Mouse (Mus musculus): ENCODE data around the gene Gdf1.

The Gdf1 gene

DNA sequence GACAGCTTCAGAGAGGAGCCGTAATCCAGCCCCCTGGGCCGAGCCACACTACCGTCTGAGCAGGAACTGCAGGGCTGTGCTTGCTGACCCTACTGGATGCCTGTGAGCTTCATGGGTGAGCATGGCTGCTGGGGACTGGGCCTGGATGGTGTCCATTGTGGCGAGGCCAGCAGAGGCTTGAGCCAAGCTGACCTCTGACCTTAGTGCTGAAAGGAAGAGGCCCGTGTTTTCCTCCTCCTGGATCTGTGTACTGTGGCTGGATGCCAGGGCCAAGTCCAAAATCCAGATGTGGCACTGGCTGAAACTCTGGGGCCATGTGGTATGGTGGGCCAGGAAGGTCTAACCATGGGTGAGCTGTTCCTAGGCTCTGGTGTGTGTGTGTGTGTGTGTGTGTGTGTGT is 34.4 kb downstream of the Gdf1 start:
- no peak for DNase-seq (ENCODE audit: low read depth)

GRCm38 (mm10) chr8:70366588-70366987 is 37.0 kb downstream of the Gdf1 start:
- no peak for DNase-seq (ENCODE audit: low read depth)

DNA sequence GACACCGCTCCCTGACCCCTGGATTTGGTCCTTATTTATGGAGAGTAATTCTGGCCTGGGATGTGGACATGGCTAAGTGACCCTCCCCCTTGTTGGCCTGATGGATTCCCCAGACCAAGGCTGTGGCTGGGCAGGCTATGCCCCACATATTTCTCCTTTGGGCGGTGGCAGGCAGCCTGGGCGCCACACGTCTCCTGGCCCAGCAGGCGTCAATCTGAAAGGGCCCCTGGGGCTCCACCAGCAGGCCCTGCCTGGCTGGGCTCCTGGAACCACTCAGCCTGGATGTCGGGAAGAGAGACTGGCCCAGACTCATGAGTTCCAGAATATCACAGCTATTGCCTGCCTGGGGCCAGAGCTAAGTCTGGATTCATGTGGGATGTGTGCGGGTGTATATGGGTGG is 40.9 kb downstream of the Gdf1 start:
- no peak for DNase-seq (ENCODE audit: low read depth)

- no peak for DNase-seq (ENCODE audit: low read depth)
These were observed 42.3 kb downstream of the Gdf1 start for GRCm38 (mm10) chr8:70371951-70372350.

GRCm38 (mm10) chr8:70373397-70374317 is 44.0 kb downstream of the Gdf1 start, which contains the start of gene Comp:
Comp (plus strand) TSS chr8:70373558.
- no peak for DNase-seq (ENCODE audit: low read depth)

DNA sequence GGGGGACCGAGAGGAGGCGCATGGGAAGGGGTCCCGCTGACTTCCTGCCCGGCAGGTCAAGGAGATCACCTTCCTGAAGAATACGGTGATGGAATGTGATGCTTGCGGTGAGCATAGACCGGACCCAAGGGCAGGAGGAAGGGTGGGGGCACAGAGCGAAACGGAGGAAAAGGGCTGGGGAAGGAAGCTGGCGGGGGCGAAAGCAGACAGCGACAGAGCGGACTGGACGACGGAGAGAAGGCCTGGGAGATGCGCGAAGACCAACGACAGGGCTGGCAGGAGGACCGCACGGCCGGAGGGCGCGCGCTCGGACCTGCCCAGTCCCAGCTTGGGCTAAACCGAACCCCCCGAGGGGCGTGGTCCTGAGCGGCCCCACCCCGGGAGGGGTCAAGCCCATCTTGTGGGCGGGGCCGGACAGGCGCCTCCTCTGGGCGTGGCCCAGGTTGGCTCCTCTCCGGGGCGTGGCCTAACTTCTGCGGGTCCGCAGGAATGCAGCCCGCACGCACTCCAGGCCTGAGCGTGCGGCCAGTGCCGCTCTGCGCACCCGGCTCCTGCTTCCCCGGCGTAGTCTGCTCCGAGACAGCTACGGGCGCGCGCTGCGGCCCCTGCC is 44.8 kb downstream of the Gdf1 start:
- DNase-seq (ENCODE audit: low read depth), result peak; percentile 62

GRCm38 (mm10) chr8:70375212-70375859 is 45.7 kb downstream of the Gdf1 start:
- no peak for DNase-seq (ENCODE audit: low read depth)

- no peak for DNase-seq (ENCODE audit: low read depth)
These were observed 46.7 kb downstream of the Gdf1 start for GRCm38 (mm10) chr8:70376275-70376741.

DNA sequence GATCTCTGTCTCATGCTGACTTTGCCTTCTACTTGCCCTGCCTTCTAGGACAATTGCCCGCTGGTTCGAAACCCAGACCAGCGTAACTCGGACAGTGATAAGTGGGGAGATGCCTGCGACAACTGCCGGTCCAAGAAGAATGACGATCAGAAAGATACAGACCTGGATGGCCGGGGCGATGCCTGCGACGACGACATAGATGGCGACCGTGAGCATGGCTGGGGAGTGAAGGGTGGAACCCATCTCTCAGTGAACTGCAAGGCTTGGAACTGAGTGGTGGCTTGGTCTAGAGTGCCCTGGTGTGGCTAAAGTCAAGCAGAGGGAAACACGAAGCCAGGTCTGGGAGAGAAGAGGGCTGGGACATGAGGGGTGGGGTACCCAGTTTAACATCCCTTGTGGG is 47.4 kb downstream of the Gdf1 start:
- DNase-seq (ENCODE audit: low read depth), result no peak

DNA sequence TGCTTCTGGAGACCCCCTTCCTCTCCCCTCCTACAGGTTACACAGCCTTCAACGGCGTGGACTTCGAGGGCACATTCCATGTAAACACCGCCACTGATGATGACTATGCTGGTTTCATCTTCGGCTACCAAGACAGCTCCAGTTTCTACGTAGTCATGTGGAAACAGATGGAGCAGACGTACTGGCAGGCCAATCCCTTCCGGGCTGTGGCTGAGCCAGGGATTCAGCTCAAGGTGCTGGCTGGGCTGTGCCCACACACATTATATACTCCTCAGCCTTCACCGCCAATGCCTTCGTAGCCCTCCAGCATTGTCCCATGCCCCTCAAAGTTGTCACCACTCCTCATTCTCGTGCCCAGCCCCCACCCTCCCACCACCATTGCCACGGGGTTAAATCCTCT is 50.5 kb downstream of the Gdf1 start:
- no peak for DNase-seq (ENCODE audit: low read depth)

Data from c-Kit-positive CD71-positive TER-119-negative erythroid progenitor cells, embryonic 14.5 days (primary cell).